Mouse (Mus musculus) cerebellum, adult 2 months (tissue): Measurements from ENCODE around the gene Snx21. TPM values are rescaled to one million over a fixed set of nuclear protein-coding genes. Genes with fewer than 3 reads are reported as not detected.

Experiments used
- DNase-seq, 2 experiments: peaks; one replicate each; pipeline ENCODE4 v3.0.0; 2021
- H3K27ac ChIP-seq: fragments of 200-500 bp; 2 replicates; pipeline ENCODE4 v1.5.1; 2012; ENCODE audit warnings: low read length, control low read depth, inconsistent platforms; ENCODE audit not compliant: insufficient read depth
- H3K27me3 ChIP-seq: fragments of 200-500 bp; 2 replicates; pipeline ENCODE4 v1.6.1; 2012; ENCODE audit warnings: inconsistent platforms, mild to moderate bottlenecking, low read length, moderate library complexity; ENCODE audit not compliant: control insufficient read depth, insufficient read depth
- H3K4me1 ChIP-seq: fragments of 200-500 bp; 2 replicates; pipeline ENCODE4 v1.6.1; 2011; ENCODE audit warnings: low read length; ENCODE audit not compliant: control insufficient read depth, insufficient read depth
- H3K4me3 ChIP-seq: fragments of 200-500 bp; replicated peaks from 2 replicates; pipeline ENCODE3; 2011; ENCODE audit warnings: mild to moderate bottlenecking, low read depth, low read length, control low read depth; ENCODE audit not compliant: insufficient read depth
- CTCF ChIP-seq: fragments of 200-500 bp; IDR thresholded peaks from 2 replicates; pipeline ENCODE4 v1.5.1; 2011; ENCODE audit warnings: low read depth, mild to moderate bottlenecking, control low read depth, low read length, moderate library complexity, borderline replicate concordance; ENCODE audit not compliant: insufficient read depth
- POLR2A ChIP-seq: fragments of 200-500 bp; IDR thresholded peaks from 2 replicates; pipeline ENCODE4 v1.6.1; 2011; ENCODE audit warnings: low read length, control low read depth, borderline replicate concordance; ENCODE audit not compliant: insufficient read depth
- WGBS: fragments of 180-500 bp; shearing (Covaris S2); methylation state at CpG from one replicate; pipeline ENCODE4 v1.1.7; 2018; 5-methylcytosine and 5-hydroxymethylcytosine counted together
- polyA plus RNA-seq: library from polyadenylated mRNA; depleted of rRNA; stranded (reverse); fragments of >200 nt; gene quantifications from 2 replicates; pipeline ENCODE4 v1.2.3, GENCODE M21; 2012

Gene Snx21
- polyA plus RNA-seq, 1 experiment: 70.7 TPM

DNA sequence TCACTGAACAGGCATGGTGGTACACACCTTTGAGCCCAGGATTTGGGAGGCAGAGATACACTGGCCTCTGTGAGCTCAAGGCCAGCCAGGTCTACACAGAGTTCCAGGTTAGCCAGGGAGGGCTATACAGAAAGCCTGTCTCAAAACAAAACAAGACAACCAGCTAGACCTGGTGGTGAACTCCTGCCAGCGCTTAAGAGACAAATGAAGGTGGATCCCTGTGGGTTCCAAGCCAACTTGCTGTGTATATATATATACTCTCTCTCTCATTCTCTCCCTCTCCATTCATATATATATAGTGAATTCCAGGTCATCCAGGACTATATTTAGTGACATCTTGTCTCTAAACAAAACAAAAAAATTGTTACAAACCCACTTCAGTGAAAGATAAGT, 18.3 kb downstream of the Snx21 start:
- no peak for DNase-seq
- Histone ChIP-seq H3K4me3 (peak overlapping the region; percentile 88), H3K27ac (no peak overlapping the region), H3K4me1 (peaks cover 5% of the 10 kb centered on the region; the same call in 1 of the 2 replicates), H3K27me3 (no peaks in the 10 kb centered on the region)
- 33% methylated on average over 1 of the region's 1 CpGs for WGBS
- TF ChIP-seq POLR2A: no peak
- TF ChIP-seq CTCF: no peak

DNA sequence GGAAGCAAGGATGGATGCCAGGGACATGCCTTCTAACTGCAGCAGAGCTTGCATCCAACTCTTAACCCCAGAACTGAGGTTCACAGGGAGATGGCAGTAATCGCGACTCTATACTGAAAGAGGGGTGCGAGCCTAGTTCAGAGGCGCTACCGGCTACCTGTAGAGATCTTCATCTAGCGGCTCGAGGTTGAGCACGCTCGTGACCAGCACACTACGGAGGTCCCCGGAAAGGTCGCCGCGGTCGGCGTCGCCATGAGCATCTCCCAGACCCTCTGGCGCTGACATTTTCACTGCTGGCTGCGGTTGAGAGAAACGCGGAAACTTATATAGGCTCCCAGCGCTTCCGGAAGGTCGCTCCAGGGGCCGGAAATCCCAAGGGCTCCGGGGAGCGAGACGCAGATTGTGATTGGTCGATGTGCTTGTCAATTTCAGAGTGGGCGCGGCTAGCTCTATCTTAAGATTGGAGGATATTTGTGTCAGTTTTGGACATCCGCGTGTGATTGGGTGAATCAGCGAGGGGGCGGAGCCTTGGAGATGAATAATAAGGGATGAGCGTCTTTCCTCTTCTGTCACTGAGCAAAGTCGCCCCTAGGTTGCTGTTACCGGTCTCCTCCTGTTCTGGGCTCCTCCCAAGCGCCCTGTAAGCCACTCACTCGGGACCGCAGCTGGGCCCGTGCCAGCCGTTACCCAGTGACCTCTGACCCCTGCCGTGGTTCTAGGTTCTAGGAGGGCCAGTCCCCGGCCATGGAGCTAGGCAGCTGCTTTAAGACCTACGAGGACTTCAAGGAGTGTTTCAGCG, 19.1 kb downstream of the Snx21 start, which contains the start of the genes Acot8 and Zswim3:
Acot8 (minus strand) TSS at position 350 of the 799 bp plus-strand sequence.
Zswim3 (plus strand) TSS at position 566 of the 799 bp plus-strand sequence.
- TF ChIP-seq POLR2A (peak; percentile 95), CTCF (no peak)
- peaks cover 5% of the 10 kb centered on the region; the same call in 1 of the 2 replicates for H3K4me1 ChIP-seq
- peak within 1 kb of the TSS; percentile 88 for H3K4me3 ChIP-seq
- peak within 1 kb of the TSS; percentile 50 for H3K27ac ChIP-seq
- WGBS: under 1% methylated on average over 47 of the region's 47 CpGs
- peak; percentile 98 to 100 for DNase-seq
- no peaks in the 10 kb centered on the region for H3K27me3 ChIP-seq

DNA sequence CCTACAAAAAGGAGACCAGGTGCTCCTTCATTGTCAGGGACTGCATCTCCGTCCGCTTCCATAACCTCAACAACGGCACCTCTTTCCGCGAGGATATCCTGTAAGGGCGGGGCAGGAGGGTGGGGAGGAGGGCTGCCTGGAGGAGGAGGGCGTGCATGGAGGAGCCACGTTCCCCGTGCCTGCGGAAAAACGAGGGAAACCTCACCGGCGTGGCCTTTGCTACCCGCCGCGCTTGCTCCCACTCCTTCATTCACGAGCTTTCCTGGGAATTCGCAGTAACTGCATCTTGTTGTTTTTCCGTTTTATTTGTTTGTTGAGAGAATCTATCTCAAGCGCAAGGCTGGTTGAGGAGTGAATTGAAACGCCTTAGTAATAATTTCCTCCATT, 19.7 kb downstream of the Snx21 start:
- H3K27me3 ChIP-seq: no peaks in the 10 kb centered on the region
- peak overlapping the region; percentile 79 for H3K4me3 ChIP-seq
- no peak for DNase-seq
- TF ChIP-seq CTCF (no peak), POLR2A (no peak)
- WGBS: under 1% methylated on average over 21 of the region's 21 CpGs
- H3K27ac ChIP-seq: peak overlapping the region; percentile 50
- H3K4me1 ChIP-seq: peaks cover 5% of the 10 kb centered on the region; the same call in 1 of the 2 replicates

DNA sequence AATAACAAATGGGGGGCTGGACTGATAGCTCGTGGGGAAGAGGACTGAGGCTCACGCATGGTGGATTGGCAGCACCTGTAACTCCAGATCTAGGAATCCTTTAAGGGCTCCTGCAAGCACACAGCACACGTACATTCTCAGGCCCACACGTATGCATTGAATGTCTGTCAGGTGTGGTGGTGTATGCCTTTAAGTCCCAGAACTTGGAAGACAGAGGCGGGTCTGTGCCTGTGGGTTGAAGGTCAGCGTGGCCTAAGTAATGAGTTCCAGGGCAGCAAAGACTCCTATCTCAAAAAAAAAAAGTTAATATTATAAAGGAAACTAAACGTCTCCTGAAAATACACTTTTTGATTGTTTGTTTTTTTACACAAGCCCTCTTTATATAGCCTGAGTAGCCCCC, 21.0 kb downstream of the Snx21 start:
- Histone ChIP-seq H3K27ac (no peak overlapping the region), H3K4me1 (peaks cover 5% of the 10 kb centered on the region; the same call in 1 of the 2 replicates), H3K4me3 (no peak overlapping the region), H3K27me3 (no peaks in the 10 kb centered on the region)
- DNase-seq: no peak
- TF ChIP-seq POLR2A (no peak), CTCF (no peak)
- 88% methylated on average over 7 of the region's 7 CpGs for WGBS

DNA sequence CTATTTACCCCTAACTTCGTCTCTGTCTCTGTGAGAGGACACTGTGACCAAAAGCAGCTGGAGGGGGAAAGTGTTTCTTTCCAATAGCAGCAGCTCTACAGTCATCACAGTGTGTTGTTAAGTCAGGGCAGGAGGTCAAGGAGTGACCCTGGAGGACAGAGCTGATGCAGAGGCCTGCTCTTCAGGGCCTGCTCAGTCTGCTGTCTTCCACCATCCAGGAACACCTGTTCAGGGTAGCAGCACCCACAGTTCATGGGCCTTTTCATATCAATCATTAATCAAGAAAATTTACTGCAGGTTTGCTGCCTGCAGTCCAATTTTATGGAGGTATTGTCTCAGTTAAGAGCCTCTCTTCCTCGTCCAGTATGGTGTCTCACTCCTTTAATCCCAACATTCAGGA, 27.9 kb downstream of the Snx21 start:
- no peak overlapping the region for H3K4me3 ChIP-seq
- H3K27me3 ChIP-seq: no peaks in the 10 kb centered on the region
- no peak for TF ChIP-seq CTCF
- TF ChIP-seq POLR2A: no peak
- no peaks in the 10 kb centered on the region for H3K4me1 ChIP-seq
- WGBS: 57% methylated on average over 2 of the region's 2 CpGs
- DNase-seq: no peak
- H3K27ac ChIP-seq: no peak overlapping the region

DNA sequence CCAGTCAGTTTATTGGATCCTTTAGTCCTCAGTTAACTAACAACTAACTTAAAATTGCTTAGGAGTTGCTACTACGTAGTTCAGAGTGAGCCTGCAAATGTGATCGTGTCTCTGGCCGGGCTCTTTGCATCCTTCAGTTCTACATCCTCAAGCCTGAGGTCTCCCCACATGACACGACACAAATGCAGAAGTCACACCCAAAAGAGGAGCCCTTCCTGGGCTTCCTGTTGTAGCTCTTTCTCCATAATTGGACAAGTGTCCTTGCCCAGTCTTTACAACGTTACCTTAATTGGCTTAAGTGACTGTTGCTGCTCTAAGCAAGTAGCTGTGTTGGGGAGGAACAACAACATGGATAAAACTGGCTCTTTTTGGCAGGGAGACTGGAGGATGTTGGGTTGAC, 29.7 kb downstream of the Snx21 start:
- H3K4me3 ChIP-seq: no peak overlapping the region
- no peak for TF ChIP-seq POLR2A
- no peak for TF ChIP-seq CTCF
- H3K4me1 ChIP-seq: no peaks in the 10 kb centered on the region
- DNase-seq: no peak
- 90% methylated on average over 5 of the region's 5 CpGs for WGBS
- H3K27me3 ChIP-seq: no peaks in the 10 kb centered on the region
- no peak overlapping the region for H3K27ac ChIP-seq

DNA sequence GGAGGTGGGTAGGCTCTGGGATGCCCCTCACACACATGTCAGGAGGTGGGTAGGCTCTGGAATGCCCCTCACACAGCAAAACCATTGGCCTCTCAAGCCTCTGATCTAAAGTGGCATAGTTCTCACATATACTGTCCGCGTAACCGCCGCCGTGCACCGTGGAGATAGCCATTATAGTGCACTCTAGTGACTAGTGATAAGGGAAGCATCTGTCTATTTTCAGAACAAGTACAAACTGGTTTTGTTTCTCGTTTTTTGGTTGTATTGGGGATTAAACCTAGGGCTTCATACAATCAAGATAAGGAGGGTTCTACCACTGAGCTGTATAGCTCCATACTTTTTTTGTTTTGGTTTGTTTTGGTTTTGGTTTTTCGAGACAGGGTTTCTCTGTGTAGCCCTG, 30.2 kb downstream of the Snx21 start:
- WGBS: 88% methylated on average over 8 of the region's 8 CpGs
- H3K27ac ChIP-seq: no peak overlapping the region
- no peak overlapping the region for H3K4me3 ChIP-seq
- H3K4me1 ChIP-seq: peaks cover 2% of the 10 kb centered on the region; the same call in 1 of the 2 replicates
- no peak for DNase-seq
- no peaks in the 10 kb centered on the region for H3K27me3 ChIP-seq
- TF ChIP-seq CTCF: no peak
- TF ChIP-seq POLR2A: no peak

DNA sequence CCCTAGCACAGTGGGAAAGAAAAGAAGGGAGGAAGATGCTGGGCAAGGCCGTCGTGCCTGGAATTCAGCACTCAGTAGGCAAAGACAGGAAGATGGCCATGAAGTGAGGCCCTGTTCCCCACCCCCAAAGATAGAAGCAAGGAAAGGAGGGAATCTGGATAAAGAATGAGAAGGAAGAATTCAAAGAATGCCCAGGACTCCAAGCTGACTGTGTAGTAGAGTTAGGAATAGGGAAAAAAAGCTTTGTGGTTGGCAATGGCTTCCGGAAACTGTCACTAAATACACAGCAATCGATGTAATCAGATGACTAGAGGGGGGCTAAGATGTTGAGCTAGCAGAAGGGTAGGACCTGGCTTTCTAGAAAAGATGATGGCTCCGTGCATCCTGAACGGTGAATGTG, 31.6 kb downstream of the Snx21 start:
- H3K27ac ChIP-seq: no peak overlapping the region
- no peaks in the 10 kb centered on the region for H3K27me3 ChIP-seq
- TF ChIP-seq CTCF (no peak), POLR2A (no peak)
- peaks cover 10% of the 10 kb centered on the region for H3K4me1 ChIP-seq
- no peak for DNase-seq
- no peak overlapping the region for H3K4me3 ChIP-seq
- WGBS: 92% methylated on average over 6 of the region's 6 CpGs
